Mouse (Mus musculus): ENCODE measurements around the gene Zc3h12c. TPM values are rescaled to one million over a fixed set of nuclear protein-coding genes. Genes with fewer than 3 reads are reported as not detected.

The Zc3h12c gene
- polyA plus RNA-seq, 1 experiment from 2014 or later: 3.9 TPM

DNA sequence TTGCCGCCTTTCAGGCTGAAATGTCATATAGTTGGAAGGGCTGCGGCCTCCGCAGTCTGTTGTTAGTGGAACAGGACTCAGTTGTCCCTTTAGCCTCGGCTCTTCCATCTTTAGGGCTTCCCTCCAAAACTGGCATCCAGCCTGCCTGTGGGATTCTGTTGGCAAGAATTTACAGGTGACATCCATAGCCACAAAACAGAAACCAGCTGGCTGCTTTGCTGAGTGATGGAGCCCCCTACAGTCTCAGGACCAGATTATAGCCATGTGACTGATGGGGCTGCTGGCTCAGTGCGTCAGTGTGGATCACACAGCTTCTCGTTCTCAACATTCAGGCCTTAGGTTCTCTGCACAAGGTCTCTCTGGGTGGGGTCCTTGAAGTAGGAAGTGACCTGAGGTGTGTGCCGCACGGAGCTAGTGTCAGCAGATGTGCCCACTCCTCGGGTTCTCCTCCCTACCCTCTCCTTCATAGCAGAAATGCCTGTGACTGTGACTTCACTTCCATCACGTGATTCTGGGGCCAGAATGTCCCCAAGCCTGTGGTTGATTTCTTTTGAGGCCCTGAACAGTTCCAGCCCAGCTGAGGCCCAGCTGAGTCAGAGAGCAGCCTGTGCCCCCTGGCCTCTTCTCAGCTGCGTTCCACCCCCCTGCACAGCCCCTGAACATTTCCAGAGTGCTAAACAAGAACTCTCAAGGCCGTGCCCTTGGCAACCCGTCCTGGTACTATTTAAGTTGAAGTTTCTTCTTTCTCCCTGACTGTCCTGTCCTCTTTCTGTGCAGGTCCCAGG, 66.1 kb downstream of the Zc3h12c start:
- H3K4me1 ChIP-seq (ENCODE audit: control insufficient read depth, insufficient read depth, low read length): peaks cover 3% of the 10 kb centered on the region; the same call in 1 of the 2 replicates
- 70% methylated on average over 13 of the region's 13 CpGs for WGBS

GRCm38 (mm10) chr9:52100426-52100825, 67.9 kb downstream of the Zc3h12c start:
- Histone ChIP-seq H3K9ac (ENCODE audit: low read depth, low read length) (no peak overlapping the region), H3K4me3 (ENCODE audit: low read depth, low read length) (no peak overlapping the region), H3K4me1 (ENCODE audit: control insufficient read depth, insufficient read depth, low read length) (peaks cover 3% of the 10 kb centered on the region; the same call in 1 of the 2 replicates), H3K9me3 (replicated peaks; ENCODE audit: control insufficient read depth, low read length, poor library complexity, severe bottlenecking) (no peaks in the 10 kb centered on the region), H3K27me3 (ENCODE audit: control insufficient read depth, insufficient read depth, low read depth, low read length) (no peaks in the 10 kb centered on the region), H3K4me2 (ENCODE audit: low read length) (no peak overlapping the region), H3K27ac (ENCODE audit: low read length) (no peak overlapping the region), H3K36me3 (ENCODE audit: control insufficient read depth, insufficient read depth, low read length) (peaks cover 8% of the 10 kb centered on the region; the same call in 1 of the 2 replicates)
- WGBS: 92% methylated on average over 14 of the region's 14 CpGs
- ATAC-seq: no peak

More for the DNA sequence above, 66.1 kb downstream of the Zc3h12c start:
- Histone ChIP-seq H3K9me3 (replicated peaks; ENCODE audit: control insufficient read depth, low read length, poor library complexity, severe bottlenecking) (no peaks in the 10 kb centered on the region), H3K27me3 (ENCODE audit: control insufficient read depth, insufficient read depth, low read depth, low read length) (no peaks in the 10 kb centered on the region), H3K9ac (ENCODE audit: low read depth, low read length) (no peak overlapping the region), H3K36me3 (ENCODE audit: control insufficient read depth, insufficient read depth, low read length) (peaks cover 8% of the 10 kb centered on the region; the same call in 1 of the 2 replicates), H3K27ac (ENCODE audit: low read length) (no peak overlapping the region), H3K4me2 (ENCODE audit: low read length) (no peak overlapping the region), H3K4me3 (ENCODE audit: low read depth, low read length) (no peak overlapping the region)
- ATAC-seq: no peak

DNA sequence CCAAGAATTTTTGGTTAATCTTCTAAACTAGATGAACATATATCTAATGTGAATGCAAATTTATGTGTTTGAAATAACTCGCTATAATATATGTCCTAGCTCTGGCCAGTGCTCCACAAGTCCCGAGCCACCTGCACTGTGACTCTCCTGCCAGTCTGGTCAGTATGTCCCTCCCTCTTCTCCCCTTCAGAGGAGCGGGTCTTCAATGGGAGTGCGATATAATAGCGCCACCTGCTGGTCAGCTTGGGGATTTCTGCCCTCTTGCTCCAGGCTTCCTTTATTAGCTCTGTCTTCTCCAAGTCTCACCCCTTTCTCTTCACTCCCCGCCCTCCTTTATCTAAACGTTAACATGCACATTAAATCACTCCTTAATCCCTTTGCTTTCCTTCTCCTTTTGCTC, 69.8 kb downstream of the Zc3h12c start:
- WGBS: 1% methylated on average over 7 of the region's 7 CpGs

GRCm38 (mm10) chr9:52097386-52097785, 71.0 kb downstream of the Zc3h12c start:
- ATAC-seq: no peak
- Histone ChIP-seq H3K27me3 (ENCODE audit: control insufficient read depth, insufficient read depth, low read depth, low read length) (no peaks in the 10 kb centered on the region), H3K9me3 (replicated peaks; ENCODE audit: control insufficient read depth, low read length, poor library complexity, severe bottlenecking) (no peaks in the 10 kb centered on the region), H3K27ac (ENCODE audit: low read length) (no peak overlapping the region), H3K4me1 (ENCODE audit: control insufficient read depth, insufficient read depth, low read length) (peaks cover 3% of the 10 kb centered on the region; the same call in 1 of the 2 replicates), H3K4me2 (ENCODE audit: low read length) (no peak overlapping the region), H3K36me3 (ENCODE audit: control insufficient read depth, insufficient read depth, low read length) (0 out of 2 replicates have a peak, but pooled peaks cover 4% of the 10 kb centered on the region), H3K4me3 (ENCODE audit: low read depth, low read length) (no peak overlapping the region), H3K9ac (ENCODE audit: low read depth, low read length) (no peak overlapping the region)
- WGBS: 50% methylated on average over 1 of the region's 1 CpGs

More for the DNA sequence above, 69.8 kb downstream of the Zc3h12c start:
- peaks cover 3% of the 10 kb centered on the region; the same call in 1 of the 2 replicates for H3K4me1 ChIP-seq (ENCODE audit: control insufficient read depth, insufficient read depth, low read length)
- H3K9me3 ChIP-seq (replicated peaks; ENCODE audit: control insufficient read depth, low read length, poor library complexity, severe bottlenecking): no peaks in the 10 kb centered on the region
- no peak overlapping the region for H3K9ac ChIP-seq (ENCODE audit: low read depth, low read length)
- peak; percentile 66 for ATAC-seq
- H3K27me3 ChIP-seq (ENCODE audit: control insufficient read depth, insufficient read depth, low read depth, low read length): no peaks in the 10 kb centered on the region
- no peak overlapping the region for H3K27ac ChIP-seq (ENCODE audit: low read length)
- H3K36me3 ChIP-seq (ENCODE audit: control insufficient read depth, insufficient read depth, low read length): peaks cover 8% of the 10 kb centered on the region; the same call in 1 of the 2 replicates
- H3K4me3 ChIP-seq (ENCODE audit: low read depth, low read length): no peak overlapping the region
- no peak overlapping the region for H3K4me2 ChIP-seq (ENCODE audit: low read length)

GRCm38 (mm10) chr9:52095666-52096065, 72.7 kb downstream of the Zc3h12c start:
- no peaks in the 10 kb centered on the region for H3K4me1 ChIP-seq (ENCODE audit: control insufficient read depth, insufficient read depth, low read length)
- no peak overlapping the region for H3K4me3 ChIP-seq (ENCODE audit: low read depth, low read length)
- ATAC-seq: no peak
- no peak overlapping the region for H3K27ac ChIP-seq (ENCODE audit: low read length)
- H3K4me2 ChIP-seq (ENCODE audit: low read length): no peak overlapping the region
- WGBS: 79% methylated on average over 3 of the region's 3 CpGs
- H3K27me3 ChIP-seq (ENCODE audit: control insufficient read depth, insufficient read depth, low read depth, low read length): no peaks in the 10 kb centered on the region
- no peaks in the 10 kb centered on the region for H3K9me3 ChIP-seq (replicated peaks; ENCODE audit: control insufficient read depth, low read length, poor library complexity, severe bottlenecking)
- H3K36me3 ChIP-seq (ENCODE audit: control insufficient read depth, insufficient read depth, low read length): 0 out of 2 replicates have a peak, but pooled peaks cover under 1% of the 10 kb centered on the region
- H3K9ac ChIP-seq (ENCODE audit: low read depth, low read length): no peak overlapping the region

GRCm38 (mm10) chr9:52094471-52094980, 73.8 kb downstream of the Zc3h12c start:
- Histone ChIP-seq H3K9ac (ENCODE audit: low read depth, low read length) (no peak overlapping the region), H3K4me3 (ENCODE audit: low read depth, low read length) (no peak overlapping the region), H3K9me3 (replicated peaks; ENCODE audit: control insufficient read depth, low read length, poor library complexity, severe bottlenecking) (no peaks in the 10 kb centered on the region), H3K36me3 (ENCODE audit: control insufficient read depth, insufficient read depth, low read length) (no peaks in the 10 kb centered on the region), H3K4me2 (ENCODE audit: low read length) (no peak overlapping the region), H3K27me3 (ENCODE audit: control insufficient read depth, insufficient read depth, low read depth, low read length) (no peaks in the 10 kb centered on the region), H3K4me1 (ENCODE audit: control insufficient read depth, insufficient read depth, low read length) (no peaks in the 10 kb centered on the region), H3K27ac (ENCODE audit: low read length) (no peak overlapping the region)
- WGBS: 88% methylated on average over 10 of the region's 10 CpGs
- no peak for ATAC-seq

DNA sequence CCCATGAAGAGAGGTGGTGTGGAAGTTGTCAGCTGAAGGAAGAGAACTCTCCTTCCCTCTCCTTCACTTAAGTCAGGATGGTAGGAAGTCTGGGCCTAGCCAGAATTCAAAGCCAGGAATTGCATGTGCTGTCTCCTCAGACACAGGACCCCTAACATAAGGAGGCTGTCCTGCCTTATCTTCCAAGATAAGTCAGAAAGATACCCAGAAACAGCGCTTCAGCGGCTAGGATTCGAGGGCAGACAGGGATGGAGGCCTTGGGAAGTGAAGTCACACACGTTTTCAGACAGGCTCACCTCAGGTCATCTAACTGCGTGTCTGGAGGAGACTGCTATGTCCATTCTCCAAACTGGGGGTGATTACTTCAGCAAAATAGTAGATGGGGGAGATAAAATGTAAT, 74.4 kb downstream of the Zc3h12c start:
- Histone ChIP-seq H3K27ac (ENCODE audit: low read length) (no peak overlapping the region), H3K4me1 (ENCODE audit: control insufficient read depth, insufficient read depth, low read length) (no peaks in the 10 kb centered on the region), H3K4me3 (ENCODE audit: low read depth, low read length) (no peak overlapping the region), H3K9me3 (replicated peaks; ENCODE audit: control insufficient read depth, low read length, poor library complexity, severe bottlenecking) (no peaks in the 10 kb centered on the region), H3K9ac (ENCODE audit: low read depth, low read length) (no peak overlapping the region), H3K27me3 (ENCODE audit: control insufficient read depth, insufficient read depth, low read depth, low read length) (no peaks in the 10 kb centered on the region), H3K4me2 (ENCODE audit: low read length) (no peak overlapping the region), H3K36me3 (ENCODE audit: control insufficient read depth, insufficient read depth, low read length) (no peaks in the 10 kb centered on the region)
- ATAC-seq: no peak
- WGBS: 89% methylated on average over 5 of the region's 5 CpGs

DNA sequence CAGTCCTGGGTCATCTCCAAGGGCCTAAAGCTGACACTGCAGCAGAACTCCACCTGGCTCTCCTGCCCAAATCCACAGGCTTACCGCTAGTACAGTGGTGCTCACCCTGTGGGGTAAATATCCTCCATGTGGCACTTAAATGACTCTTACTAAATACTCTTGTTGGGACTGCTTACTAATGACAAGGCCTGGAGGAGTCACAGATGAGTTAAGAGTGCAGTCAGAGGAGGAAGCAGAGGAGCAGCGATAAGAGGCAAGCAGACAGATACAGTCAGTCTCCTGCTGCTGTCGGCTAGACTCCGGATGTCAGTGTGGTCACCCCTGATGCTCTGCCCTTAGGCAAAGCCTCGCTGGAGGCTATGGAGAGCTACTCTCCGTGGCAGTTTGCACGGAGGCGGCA, 75.3 kb downstream of the Zc3h12c start:
- Histone ChIP-seq H3K4me2 (ENCODE audit: low read length) (no peak overlapping the region), H3K9ac (ENCODE audit: low read depth, low read length) (no peak overlapping the region), H3K27ac (ENCODE audit: low read length) (no peak overlapping the region), H3K9me3 (replicated peaks; ENCODE audit: control insufficient read depth, low read length, poor library complexity, severe bottlenecking) (no peaks in the 10 kb centered on the region), H3K36me3 (ENCODE audit: control insufficient read depth, insufficient read depth, low read length) (no peaks in the 10 kb centered on the region), H3K27me3 (ENCODE audit: control insufficient read depth, insufficient read depth, low read depth, low read length) (no peaks in the 10 kb centered on the region), H3K4me1 (ENCODE audit: control insufficient read depth, insufficient read depth, low read length) (no peaks in the 10 kb centered on the region), H3K4me3 (ENCODE audit: low read depth, low read length) (no peak overlapping the region)
- ATAC-seq: no peak
- 61% methylated on average over 8 of the region's 8 CpGs for WGBS

DNA sequence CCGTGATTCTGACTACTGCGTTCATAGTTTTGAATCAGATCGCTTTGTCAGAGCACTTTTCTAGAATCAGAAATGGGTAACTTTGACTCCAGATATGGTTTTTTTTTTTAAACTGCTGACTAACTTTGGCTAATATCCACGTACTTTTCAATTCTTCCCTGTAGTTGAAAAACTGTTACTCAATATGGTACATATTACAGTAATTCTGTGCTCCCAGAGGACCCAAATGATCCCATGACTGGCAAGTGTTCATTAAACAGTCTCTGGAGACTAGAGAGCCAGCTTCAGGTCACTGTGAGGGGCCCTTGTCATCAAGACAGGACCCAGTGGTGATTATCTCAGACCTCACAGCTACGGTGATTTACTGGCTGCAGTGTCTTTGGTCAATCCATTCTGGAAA, 76.1 kb downstream of the Zc3h12c start:
- H3K27ac ChIP-seq (ENCODE audit: low read length): no peak overlapping the region
- WGBS: 85% methylated on average over 5 of the region's 5 CpGs
- H3K4me3 ChIP-seq (ENCODE audit: low read depth, low read length): no peak overlapping the region
- H3K9ac ChIP-seq (ENCODE audit: low read depth, low read length): no peak overlapping the region
- H3K4me2 ChIP-seq (ENCODE audit: low read length): no peak overlapping the region
- no peaks in the 10 kb centered on the region for H3K36me3 ChIP-seq (ENCODE audit: control insufficient read depth, insufficient read depth, low read length)
- no peaks in the 10 kb centered on the region for H3K4me1 ChIP-seq (ENCODE audit: control insufficient read depth, insufficient read depth, low read length)
- no peak for ATAC-seq
- H3K27me3 ChIP-seq (ENCODE audit: control insufficient read depth, insufficient read depth, low read depth, low read length): no peaks in the 10 kb centered on the region
- H3K9me3 ChIP-seq (replicated peaks; ENCODE audit: control insufficient read depth, low read length, poor library complexity, severe bottlenecking): no peaks in the 10 kb centered on the region

Data from midbrain, embryonic 16.5 days (tissue).